Comparison of ENCODE assay signal across 18 mouse cellular contexts in genomic region chr5:142874791-142875512, GRCm38 (mm10). TPM values are rescaled to one million over a fixed set of nuclear protein-coding genes. Genes with fewer than 3 reads are reported as not detected.
DNase-seq lines count a peak whose midpoint lies in the region; ATAC-seq and TF ChIP-seq lines count a peak whose summit lies in the region.
"Had no signal": no experiment of that assay in that cellular context is flagged by ENCODE, and none has a peak within 500 bp of the region (broad histone marks: within the 10 kb centered on the region; RNA-seq: fewer than 3 reads in every experiment).

No protein-coding gene starts in this region.

- no peak overlapping the region for H3K4me2 ChIP-seq in embryonic facial prominence, embryonic 13.5 days
- H3K4me2 ChIP-seq in hindbrain, embryonic 16.5 days (ENCODE audit: low read length), result no peak overlapping the region
- no peak overlapping the region for H3K4me2 ChIP-seq in hindbrain, embryonic 12.5 days (replicated peaks)
- H3K4me2 ChIP-seq in lung, postnatal 0 days (replicated peaks; ENCODE audit: low read depth, low read length), result no peak overlapping the region
- H3K4me2 ChIP-seq in stomach, postnatal 0 days (replicated peaks; ENCODE audit: low read depth), result no peak overlapping the region
- H3K4me2 ChIP-seq: forebrain, embryonic 12.5 days; limb, embryonic 15.5 days; midbrain, embryonic 12.5 days had no signal

- WGBS in embryonic facial prominence, embryonic 13.5 days, result 67% methylated on average over 13 of the region's 13 CpGs
- WGBS in embryonic facial prominence, embryonic 10.5 days, result 92% methylated on average over 13 of the region's 13 CpGs
- WGBS in hindbrain, embryonic 16.5 days, result 75% methylated on average over 13 of the region's 13 CpGs
- WGBS in hindbrain, embryonic 12.5 days, result 91% methylated on average over 13 of the region's 13 CpGs
- WGBS in lung, postnatal 0 days, result 89% methylated on average over 13 of the region's 13 CpGs
- 85% methylated on average over 13 of the region's 13 CpGs for WGBS in stomach, postnatal 0 days

- H3K9ac ChIP-seq in embryonic facial prominence, embryonic 13.5 days, result 0 out of 2 replicates have a peak overlapping the region, but pooled peaks have one; percentile 27
- 0 out of 2 replicates have a peak overlapping the region, but pooled peaks have one; percentile 18 for H3K9ac ChIP-seq in hindbrain, embryonic 16.5 days (ENCODE audit: low read depth, low read length)
- H3K9ac ChIP-seq in hindbrain, embryonic 12.5 days, result no peak overlapping the region
- no peak overlapping the region for H3K9ac ChIP-seq in lung, postnatal 0 days (replicated peaks; ENCODE audit: low read depth)
- no peak overlapping the region for H3K9ac ChIP-seq in stomach, postnatal 0 days (ENCODE audit: low read length)
- H3K9ac ChIP-seq: forebrain, embryonic 12.5 days; limb, embryonic 15.5 days; midbrain, embryonic 12.5 days had no signal

- H3K27ac ChIP-seq in embryonic facial prominence, embryonic 13.5 days, result peak overlapping the region; percentile 33
- no peak overlapping the region for H3K27ac ChIP-seq in embryonic facial prominence, embryonic 10.5 days (replicated peaks)
- no peak overlapping the region for H3K27ac ChIP-seq in hindbrain, embryonic 16.5 days (ENCODE audit: low read depth, low read length)
- H3K27ac ChIP-seq in hindbrain, embryonic 12.5 days, result no peak overlapping the region
- no peak overlapping the region for H3K27ac ChIP-seq in lung, postnatal 0 days (ENCODE audit: low read length)
- H3K27ac ChIP-seq in stomach, postnatal 0 days (replicated peaks), result no peak overlapping the region
- H3K27ac ChIP-seq: forebrain, embryonic 12.5 days; heart, embryonic 10.5 days; left cerebral cortex, adult 2 months; limb, embryonic 15.5 days; macrophage; midbrain, embryonic 12.5 days had no signal

- no peak overlapping the region for H3K4me3 ChIP-seq in embryonic facial prominence, embryonic 13.5 days
- H3K4me3 ChIP-seq in embryonic facial prominence, embryonic 10.5 days, result no peak overlapping the region
- H3K4me3 ChIP-seq in hindbrain, embryonic 16.5 days (ENCODE audit: low read length), result no peak overlapping the region
- H3K4me3 ChIP-seq in hindbrain, embryonic 12.5 days, result no peak overlapping the region
- H3K4me3 ChIP-seq in lung, postnatal 0 days (ENCODE audit: low read depth, low read length), result no peak overlapping the region
- no peak overlapping the region for H3K4me3 ChIP-seq in stomach, postnatal 0 days (ENCODE audit: low read depth, low read length)
- H3K4me3 ChIP-seq: forebrain, embryonic 12.5 days; heart, embryonic 10.5 days; left cerebral cortex, adult 2 months; limb, embryonic 15.5 days; midbrain, embryonic 12.5 days had no signal

- no peak for DNase-seq in embryonic facial prominence, embryonic 10.5 days (ENCODE audit: low spot score)
- DNase-seq in lung, postnatal 0 days (ENCODE audit: low spot score), result no peak
- DNase-seq in lung, postnatal 10 days, result no peak
- no peak for DNase-seq in stomach, postnatal 0 days (ENCODE audit: low spot score)
- DNase-seq: cerebellum, postnatal 36 days; heart, postnatal 4 days; kidney, adult 18-20 months; lung, adult 18-20 months; right cerebral cortex, postnatal 14 days had no signal

- peaks cover 66% of the 10 kb centered on the region for H3K36me3 ChIP-seq in embryonic facial prominence, embryonic 13.5 days
- peaks cover 91% of the 10 kb centered on the region for H3K36me3 ChIP-seq in embryonic facial prominence, embryonic 10.5 days (replicated peaks)
- peaks cover 13% of the 10 kb centered on the region; the same call in 1 of the 2 replicates for H3K36me3 ChIP-seq in hindbrain, embryonic 16.5 days (ENCODE audit: control insufficient read depth, insufficient read depth, low read length)
- peaks cover 61% of the 10 kb centered on the region for H3K36me3 ChIP-seq in hindbrain, embryonic 12.5 days
- H3K36me3 ChIP-seq in lung, postnatal 0 days (ENCODE audit: insufficient read depth, low read length), result 0 out of 2 replicates have a peak, but pooled peaks cover 4% of the 10 kb centered on the region
- peaks cover 6% of the 10 kb centered on the region for H3K36me3 ChIP-seq in stomach, postnatal 0 days (ENCODE audit: control insufficient read depth, insufficient read depth, low read length)

- no peak for TF ChIP-seq EP300 in lung, postnatal 0 days (IDR thresholded peaks at IDR 0.05)
- TF ChIP-seq EP300 in stomach, postnatal 0 days (optimal IDR thresholded peaks at IDR 0.05), result no peak

- peak; percentile 23 for TF ChIP-seq CTCF in lung, postnatal 0 days (IDR thresholded peaks at IDR 0.05)
- TF ChIP-seq CTCF in stomach, postnatal 0 days (IDR thresholded peaks at IDR 0.05; ENCODE audit: low read depth), result peak; percentile 27; the same call in 1 of the 2 replicates

- no peaks in the 10 kb centered on the region for H3K27me3 ChIP-seq in embryonic facial prominence, embryonic 13.5 days
- no peaks in the 10 kb centered on the region for H3K27me3 ChIP-seq in embryonic facial prominence, embryonic 10.5 days (replicated peaks; ENCODE audit: low read depth, poor library complexity, severe bottlenecking)
- H3K27me3 ChIP-seq in hindbrain, embryonic 16.5 days (replicated peaks; ENCODE audit: control insufficient read depth, insufficient read depth, low read length), result no peaks in the 10 kb centered on the region
- no peaks in the 10 kb centered on the region for H3K27me3 ChIP-seq in hindbrain, embryonic 12.5 days
- no peaks in the 10 kb centered on the region for H3K27me3 ChIP-seq in lung, postnatal 0 days (replicated peaks; ENCODE audit: insufficient read depth, low read length)
- no peaks in the 10 kb centered on the region for H3K27me3 ChIP-seq in stomach, postnatal 0 days (ENCODE audit: control insufficient read depth, insufficient read depth, low read length)
- H3K27me3 ChIP-seq: forebrain, embryonic 12.5 days; limb, embryonic 15.5 days had no signal

- H3K9me3 ChIP-seq in embryonic facial prominence, embryonic 13.5 days, result 0 out of 2 replicates have a peak, but pooled peaks cover 2% of the 10 kb centered on the region
- H3K9me3 ChIP-seq in embryonic facial prominence, embryonic 10.5 days, result 0 out of 2 replicates have a peak, but pooled peaks cover 5% of the 10 kb centered on the region
- no peaks in the 10 kb centered on the region for H3K9me3 ChIP-seq in hindbrain, embryonic 16.5 days (ENCODE audit: control insufficient read depth, low read length)
- no peaks in the 10 kb centered on the region; the same call in 1 of the 2 replicates for H3K9me3 ChIP-seq in hindbrain, embryonic 12.5 days (replicated peaks)
- H3K9me3 ChIP-seq in lung, postnatal 0 days (ENCODE audit: low read length), result no peaks in the 10 kb centered on the region
- H3K9me3 ChIP-seq in stomach, postnatal 0 days (ENCODE audit: control insufficient read depth, low read length), result no peaks in the 10 kb centered on the region
- H3K9me3 ChIP-seq: forebrain, embryonic 12.5 days; heart, embryonic 10.5 days; limb, embryonic 15.5 days; midbrain, embryonic 12.5 days had no signal

- ATAC-seq in embryonic facial prominence, embryonic 13.5 days (ENCODE audit: insufficient number of reproducible peaks, insufficient read depth, low FRiP score, low TSS enrichment, low read depth), result no peak
- ATAC-seq in hindbrain, embryonic 16.5 days, result no peak
- no peak for ATAC-seq in hindbrain, embryonic 12.5 days (ENCODE audit: low FRiP score)
- ATAC-seq in lung, postnatal 0 days, result no peak
- no peak for ATAC-seq in stomach, postnatal 0 days (ENCODE audit: low FRiP score, low TSS enrichment)

- peaks cover 37% of the 10 kb centered on the region for H3K4me1 ChIP-seq in embryonic facial prominence, embryonic 13.5 days
- H3K4me1 ChIP-seq in embryonic facial prominence, embryonic 10.5 days, result peaks cover 10% of the 10 kb centered on the region
- H3K4me1 ChIP-seq in hindbrain, embryonic 16.5 days (ENCODE audit: control insufficient read depth, insufficient read depth, low read depth, low read length), result peaks cover 6% of the 10 kb centered on the region
- H3K4me1 ChIP-seq in hindbrain, embryonic 12.5 days, result peaks cover 13% of the 10 kb centered on the region
- no peaks in the 10 kb centered on the region for H3K4me1 ChIP-seq in lung, postnatal 0 days (ENCODE audit: insufficient read depth, low read depth, low read length)
- no peaks in the 10 kb centered on the region for H3K4me1 ChIP-seq in stomach, postnatal 0 days (replicated peaks; ENCODE audit: control insufficient read depth, insufficient read depth)

RNA-seq across cellular contexts. Expression of gene Fbxl18, which starts 20.3 kb away (rescaled TPM):
- 15.0 and 15.7 TPM in 2 replicates for polyA plus RNA-seq in embryonic facial prominence, embryonic 13.5 days (2015; fragmentation: Nextera tagmentation; extraction: Ambion mirVana)
- polyA plus RNA-seq in embryonic facial prominence, embryonic 10.5 days (2016; fragmentation: Nextera tagmentation; extraction: Ambion mirVana), result 25.6 and 25.9 TPM in 2 replicates
- polyA plus RNA-seq in hindbrain, embryonic 16.5 days (2015; fragmentation: Nextera tagmentation; extraction: Ambion mirVana), result 29.7 and 32.9 TPM in 2 replicates
- 24.6 and 26.9 TPM in 2 replicates for polyA plus RNA-seq in hindbrain, embryonic 12.5 days (2016; fragmentation: Nextera tagmentation; extraction: Ambion mirVana)
- 6.3 and 7.9 TPM in 2 replicates for polyA plus RNA-seq in lung, postnatal 0 days (2015; fragmentation: Nextera tagmentation; extraction: Ambion mirVana)
- 5.0 and 5.3 TPM in 2 replicates for polyA plus RNA-seq in stomach, postnatal 0 days (2015; fragmentation: Nextera tagmentation; extraction: Ambion mirVana)

RNA-seq across cellular contexts. Expression of gene Actb, which starts 31.6 kb away (rescaled TPM):
- 14,475 and 16,597 TPM in 2 replicates for polyA plus RNA-seq in embryonic facial prominence, embryonic 13.5 days (2015; fragmentation: Nextera tagmentation; extraction: Ambion mirVana)
- 15,960 and 16,856 TPM in 2 replicates for polyA plus RNA-seq in embryonic facial prominence, embryonic 10.5 days (2016; fragmentation: Nextera tagmentation; extraction: Ambion mirVana)
- 11,512 and 13,219 TPM in 2 replicates for polyA plus RNA-seq in hindbrain, embryonic 16.5 days (2015; fragmentation: Nextera tagmentation; extraction: Ambion mirVana)
- polyA plus RNA-seq in hindbrain, embryonic 12.5 days (2016; fragmentation: Nextera tagmentation; extraction: Ambion mirVana), result 14,392 and 16,600 TPM in 2 replicates
- 18,716 and 19,008 TPM in 2 replicates for polyA plus RNA-seq in lung, postnatal 0 days (2015; fragmentation: Nextera tagmentation; extraction: Ambion mirVana)
- 14,823 and 16,187 TPM in 2 replicates for polyA plus RNA-seq in stomach, postnatal 0 days (2015; fragmentation: Nextera tagmentation; extraction: Ambion mirVana)

RNA-seq across cellular contexts. Expression of gene Tnrc18, which starts 57.5 kb away (rescaled TPM):
- polyA plus RNA-seq in embryonic facial prominence, embryonic 13.5 days (2015; fragmentation: Nextera tagmentation; extraction: Ambion mirVana), result 44.0 and 55.7 TPM in 2 replicates
- polyA plus RNA-seq in embryonic facial prominence, embryonic 10.5 days (2016; fragmentation: Nextera tagmentation; extraction: Ambion mirVana), result 21.8 and 26.5 TPM in 2 replicates
- polyA plus RNA-seq in hindbrain, embryonic 16.5 days (2015; fragmentation: Nextera tagmentation; extraction: Ambion mirVana), result 19.7 and 23.8 TPM in 2 replicates
- polyA plus RNA-seq in hindbrain, embryonic 12.5 days (2016; fragmentation: Nextera tagmentation; extraction: Ambion mirVana), result 72.8 and 73.7 TPM in 2 replicates
- polyA plus RNA-seq in lung, postnatal 0 days (2015; fragmentation: Nextera tagmentation; extraction: Ambion mirVana), result 16.6 and 24.9 TPM in 2 replicates
- 12.0 and 12.5 TPM in 2 replicates for polyA plus RNA-seq in stomach, postnatal 0 days (2015; fragmentation: Nextera tagmentation; extraction: Ambion mirVana)

Comparison
In these comparisons a context has a peak if more than half of its experiments do, and no peak if none do; other contexts are left out.
1. H3K9ac ChIP-seq: peak in embryonic facial prominence, embryonic 13.5 days (single experiment) and hindbrain, embryonic 16.5 days (single experiment); none in hindbrain, embryonic 12.5 days (single experiment), lung, postnatal 0 days (single experiment) and stomach, postnatal 0 days (single experiment).